Mouse (Mus musculus) lung, embryonic 15.5 days (tissue): ENCODE measurements around the gene Utf1. TPM values are rescaled to one million over a fixed set of nuclear protein-coding genes. Genes with fewer than 3 reads are reported as not detected.

ENCODE experiments used
- ATAC-seq: fragments of 200-750 bp; cut with Nextera tagmentation; 2 replicates; pipeline ENCODE4 v1.8.0; 2017; ENCODE audit warnings: moderate number of reproducible peaks, borderline replicate concordance; ENCODE audit not compliant: low FRiP score, low TSS enrichment; ENCODE audit errors: extremely low read depth
- H3K27ac ChIP-seq: fragments of 300-500 bp; sonication (generic); 2 replicates; pipeline ENCODE4 v1.5.1; 2015; ENCODE audit warnings: moderate library complexity, mild to moderate bottlenecking, inconsistent platforms
- H3K27me3 ChIP-seq: fragments of 300-500 bp; sonication (generic); 2 replicates; pipeline ENCODE4 v1.6.1; 2015; ENCODE audit warnings: inconsistent platforms
- H3K36me3 ChIP-seq: fragments of 300-500 bp; sonication (generic); 2 replicates; pipeline ENCODE4 v1.6.1; 2015; ENCODE audit warnings: inconsistent platforms
- H3K4me1 ChIP-seq: fragments of 300-500 bp; sonication (generic); 2 replicates; pipeline ENCODE4 v1.6.1; 2015; ENCODE audit warnings: inconsistent platforms
- H3K4me2 ChIP-seq: fragments of 300-500 bp; sonication (generic); 2 replicates; pipeline ENCODE4 v1.6.1; 2015; ENCODE audit warnings: inconsistent platforms, mild to moderate bottlenecking, moderate library complexity
- H3K4me3 ChIP-seq: fragments of 300-500 bp; sonication (generic); 2 replicates; pipeline ENCODE4 v1.5.1; 2015; ENCODE audit warnings: mild to moderate bottlenecking, inconsistent platforms
- H3K9ac ChIP-seq: fragments of 300-500 bp; sonication (generic); 2 replicates; pipeline ENCODE4 v1.6.1; 2015; ENCODE audit warnings: inconsistent platforms
- H3K9me3 ChIP-seq: fragments of 300-500 bp; sonication (generic); 2 replicates; pipeline ENCODE4 v1.6.1; 2016; ENCODE audit warnings: inconsistent platforms
- WGBS: fragments of 180-500 bp; shearing (Covaris S2); methylation state at CpG from one replicate; pipeline ENCODE4 v1.1.7; 2015; 5-methylcytosine and 5-hydroxymethylcytosine counted together
- polyA plus RNA-seq: library from polyadenylated mRNA; unstranded; fragments of >200 nt; fragmentation: Nextera tagmentation; extraction: Ambion mirVana; gene quantifications from 2 replicates; pipeline ENCODE4 v1.2.1, GENCODE M21; 2015

The Utf1 gene
- polyA plus RNA-seq, 1 experiment from 2014 or later = 0.31 TPM

DNA sequence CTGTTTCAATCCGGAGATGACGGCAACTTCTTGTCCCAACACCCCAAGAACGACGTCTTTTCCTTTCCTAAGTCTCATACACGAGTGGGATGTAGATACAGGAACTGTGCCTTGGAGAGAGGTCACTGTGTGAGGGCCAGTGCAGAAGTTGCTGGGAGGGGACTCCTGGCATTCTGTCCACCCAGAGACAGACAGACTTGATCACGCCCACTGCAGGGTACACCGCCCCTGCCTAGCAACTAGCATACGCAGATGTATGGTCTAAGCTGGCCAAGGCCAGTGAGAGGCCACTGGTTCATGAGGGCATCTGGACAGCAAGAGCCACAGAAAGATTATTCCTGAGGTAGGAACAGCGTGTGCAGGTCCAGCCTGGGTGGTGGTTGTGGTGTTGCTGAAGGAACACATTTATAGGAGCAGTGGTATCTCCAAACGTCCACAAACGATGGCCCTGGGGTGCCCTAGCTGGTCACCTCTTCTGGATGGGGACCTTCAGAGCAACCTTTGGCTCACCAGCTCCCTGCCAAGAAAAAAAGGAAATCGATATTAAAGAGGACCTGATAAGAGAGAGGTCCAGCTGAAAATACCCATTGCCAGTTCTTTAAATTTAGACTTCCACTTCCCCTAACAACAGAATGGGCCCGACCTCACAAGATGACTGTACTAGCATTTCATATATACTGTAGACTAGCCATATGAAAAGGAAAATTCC lies 35.6 kb downstream of the Utf1 start:
- peaks cover 12% of the 10 kb centered on the region; the same call in 1 of the 2 replicates for H3K4me1 ChIP-seq
- no peak overlapping the region for H3K9ac ChIP-seq
- H3K27ac ChIP-seq = no peak overlapping the region
- H3K4me3 ChIP-seq = peak overlapping the region; percentile 51
- WGBS = 33% methylated on average over 13 of the region's 13 CpGs
- no peaks in the 10 kb centered on the region for H3K9me3 ChIP-seq
- peak overlapping the region; percentile 81 for H3K4me2 ChIP-seq
- ATAC-seq = peak; percentile 37; the same call in 1 of the 2 replicates
- no peaks in the 10 kb centered on the region for H3K27me3 ChIP-seq
- H3K36me3 ChIP-seq = no peaks in the 10 kb centered on the region

DNA sequence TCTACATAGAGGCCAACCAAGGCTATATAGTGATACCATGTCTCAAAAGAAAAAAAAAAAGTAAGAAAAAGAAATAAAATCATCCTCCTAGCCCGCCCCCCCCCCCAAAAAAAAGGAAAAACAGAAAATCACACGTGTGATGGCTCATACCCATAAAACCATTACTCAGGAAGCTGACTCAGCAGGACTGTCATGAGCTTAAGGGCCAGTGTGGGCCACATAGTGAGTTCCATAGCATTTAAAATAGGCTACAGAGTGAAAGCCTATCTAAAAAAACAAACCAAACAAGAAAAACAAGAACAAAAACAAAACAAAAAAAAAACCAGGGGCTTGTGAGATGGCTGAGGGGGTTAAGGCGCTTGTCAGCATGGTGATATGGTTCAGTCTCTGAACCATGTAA lies 37.2 kb downstream of the Utf1 start:
- Histone ChIP-seq H3K4me3 (no peak overlapping the region), H3K27ac (no peak overlapping the region), H3K9ac (no peak overlapping the region), H3K4me2 (no peak overlapping the region), H3K27me3 (no peaks in the 10 kb centered on the region), H3K36me3 (no peaks in the 10 kb centered on the region), H3K4me1 (peaks cover 12% of the 10 kb centered on the region; the same call in 1 of the 2 replicates), H3K9me3 (no peaks in the 10 kb centered on the region)
- no peak for ATAC-seq
- 46% methylated on average over 3 of the region's 3 CpGs for WGBS

DNA sequence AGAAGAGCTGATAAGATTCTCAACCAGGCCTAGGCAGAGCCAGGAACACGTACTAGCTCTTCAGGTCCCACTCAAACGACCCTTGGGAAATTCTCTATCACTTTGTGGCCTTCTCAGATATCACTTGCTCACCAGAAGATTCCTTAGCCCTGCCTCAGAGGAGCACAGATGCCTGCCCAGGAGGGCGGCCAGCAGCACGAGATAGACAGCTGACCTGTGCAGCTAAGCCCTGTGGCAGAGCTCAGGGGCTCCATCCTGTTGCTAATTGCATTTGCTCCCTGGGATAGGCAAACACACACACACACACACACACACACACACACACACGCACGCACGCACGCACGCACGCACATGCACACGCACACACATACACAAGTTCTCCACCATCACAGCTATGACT lies 38.5 kb downstream of the Utf1 start:
- no peak overlapping the region for H3K4me2 ChIP-seq
- no peaks in the 10 kb centered on the region for H3K27me3 ChIP-seq
- H3K4me1 ChIP-seq = peaks cover 12% of the 10 kb centered on the region; the same call in 1 of the 2 replicates
- no peaks in the 10 kb centered on the region for H3K9me3 ChIP-seq
- no peak overlapping the region for H3K9ac ChIP-seq
- H3K36me3 ChIP-seq = no peaks in the 10 kb centered on the region
- no peak overlapping the region for H3K4me3 ChIP-seq
- no peak for ATAC-seq
- H3K27ac ChIP-seq = no peak overlapping the region
- WGBS = 69% methylated on average over 11 of the region's 11 CpGs

DNA sequence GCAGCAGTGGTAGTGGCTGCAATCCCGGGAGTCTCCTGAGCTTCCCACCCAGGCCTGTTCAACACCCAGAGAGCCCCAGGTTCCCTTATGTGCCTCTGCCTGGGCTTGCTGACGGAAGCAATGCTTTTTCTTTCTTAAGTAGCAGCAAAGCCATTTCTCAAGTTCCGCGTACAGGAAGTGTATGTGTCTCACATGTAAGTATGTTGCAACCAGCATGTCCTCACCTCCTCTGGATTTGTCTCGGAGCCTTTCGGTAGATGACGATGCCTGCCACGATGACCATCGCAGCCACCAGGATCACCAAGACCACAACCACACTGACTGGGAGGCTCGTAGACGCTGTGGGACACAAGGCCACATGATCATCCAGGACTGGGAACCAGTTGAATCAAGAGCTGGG lies 40.9 kb downstream of the Utf1 start:
- H3K4me3 ChIP-seq = no peak overlapping the region
- ATAC-seq = no peak
- no peaks in the 10 kb centered on the region for H3K27me3 ChIP-seq
- H3K27ac ChIP-seq = no peak overlapping the region
- no peaks in the 10 kb centered on the region for H3K36me3 ChIP-seq
- H3K9me3 ChIP-seq = no peaks in the 10 kb centered on the region
- H3K4me1 ChIP-seq = no peaks in the 10 kb centered on the region; the same call in 1 of the 2 replicates
- 84% methylated on average over 11 of the region's 11 CpGs for WGBS
- H3K9ac ChIP-seq = no peak overlapping the region
- H3K4me2 ChIP-seq = no peak overlapping the region

DNA sequence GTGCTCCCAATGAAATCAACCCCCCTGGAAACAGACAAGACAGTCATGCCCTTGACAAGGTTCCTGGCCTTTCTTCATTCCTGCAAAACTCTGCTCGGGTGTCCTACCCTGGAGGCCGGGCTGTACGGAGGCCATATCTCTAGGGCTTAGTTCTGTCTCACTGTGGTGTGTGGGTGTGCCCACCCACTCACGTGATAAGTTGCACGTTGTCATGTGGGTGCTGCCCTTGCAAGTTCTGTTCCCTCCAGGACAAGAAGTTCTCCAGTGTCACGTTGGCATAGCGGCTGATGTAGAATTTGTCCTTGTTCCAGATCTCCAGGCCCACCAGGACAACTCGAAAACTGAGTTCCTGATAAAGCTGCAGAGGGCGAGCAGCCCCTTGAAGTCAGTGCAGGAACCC lies 44.7 kb downstream of the Utf1 start:
- WGBS = 85% methylated on average over 9 of the region's 9 CpGs
- H3K9me3 ChIP-seq = no peaks in the 10 kb centered on the region
- no peaks in the 10 kb centered on the region for H3K4me1 ChIP-seq
- H3K4me3 ChIP-seq = no peak overlapping the region
- H3K27me3 ChIP-seq = no peaks in the 10 kb centered on the region
- no peaks in the 10 kb centered on the region for H3K36me3 ChIP-seq
- H3K9ac ChIP-seq = no peak overlapping the region
- no peak for ATAC-seq
- H3K4me2 ChIP-seq = no peak overlapping the region
- no peak overlapping the region for H3K27ac ChIP-seq

DNA sequence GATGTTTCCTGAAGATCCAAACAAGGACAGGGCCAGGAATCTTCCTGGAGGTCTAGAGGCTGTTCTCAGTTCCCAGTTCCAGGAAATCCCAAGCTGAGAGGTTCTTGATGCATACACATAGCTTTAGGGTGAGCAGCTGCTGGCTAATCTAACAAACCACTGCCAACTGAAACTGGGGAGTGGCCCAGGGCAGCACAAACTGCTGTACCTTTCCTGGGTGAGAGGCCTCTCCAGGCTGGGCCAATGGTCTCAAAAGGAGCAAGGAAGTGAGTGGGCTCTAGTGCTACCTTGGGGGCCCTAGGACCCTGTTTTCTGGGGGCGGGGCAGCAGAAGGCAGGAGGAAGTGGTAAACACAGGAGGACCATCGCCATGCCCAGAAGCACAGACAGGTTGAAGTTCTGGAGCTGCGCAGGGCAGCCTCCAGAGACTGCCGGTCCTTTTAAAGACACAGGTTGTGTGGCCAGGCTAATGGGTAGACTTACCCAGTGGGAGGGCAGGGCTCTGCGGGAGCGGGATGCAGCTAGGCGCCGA lies 47.3 kb downstream of the Utf1 start:
- Histone ChIP-seq H3K4me3 (no peak overlapping the region), H3K4me2 (no peak overlapping the region), H3K27me3 (no peaks in the 10 kb centered on the region), H3K36me3 (peaks cover 9% of the 10 kb centered on the region), H3K9ac (no peak overlapping the region), H3K27ac (no peak overlapping the region), H3K9me3 (no peaks in the 10 kb centered on the region), H3K4me1 (no peaks in the 10 kb centered on the region)
- ATAC-seq = no peak
- 70% methylated on average over 8 of the region's 8 CpGs for WGBS

DNA sequence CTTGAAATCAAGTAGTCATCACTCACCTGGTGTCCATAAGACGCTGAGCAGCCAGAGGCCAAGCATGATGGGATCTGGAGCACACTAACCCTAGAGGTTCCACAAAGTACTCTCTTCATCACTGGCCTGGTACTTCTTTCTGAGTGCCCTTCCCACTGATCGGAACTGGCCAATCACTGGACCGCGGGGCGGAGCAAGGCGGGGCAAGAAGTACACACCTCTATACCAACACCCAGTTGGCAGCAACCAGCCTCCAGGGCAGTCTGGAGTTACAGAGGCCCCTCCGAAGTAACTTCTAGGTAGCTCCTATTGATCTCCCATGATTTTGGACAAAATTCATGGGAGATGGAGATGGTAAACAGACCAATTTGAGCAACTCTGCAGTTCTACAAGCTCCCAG lies 48.8 kb downstream of the Utf1 start, which contains the start of gene Adam8:
Gene Adam8, minus strand, starts transcription at position 157 of the 400 bp plus-strand sequence.
- Histone ChIP-seq H3K4me1 (no peaks in the 10 kb centered on the region), H3K4me3 (no peak within 1 kb of the TSS), H3K9me3 (no peaks in the 10 kb centered on the region), H3K4me2 (no peak within 1 kb of the TSS), H3K27me3 (no peaks in the 10 kb centered on the region), H3K9ac (no peak within 1 kb of the TSS), H3K27ac (no peak within 1 kb of the TSS), H3K36me3 (peaks cover 24% of the 10 kb centered on the region)
- WGBS = 25% methylated on average over 7 of the region's 7 CpGs
- ATAC-seq = peak; percentile 48; the same call in 1 of the 2 replicates

DNA sequence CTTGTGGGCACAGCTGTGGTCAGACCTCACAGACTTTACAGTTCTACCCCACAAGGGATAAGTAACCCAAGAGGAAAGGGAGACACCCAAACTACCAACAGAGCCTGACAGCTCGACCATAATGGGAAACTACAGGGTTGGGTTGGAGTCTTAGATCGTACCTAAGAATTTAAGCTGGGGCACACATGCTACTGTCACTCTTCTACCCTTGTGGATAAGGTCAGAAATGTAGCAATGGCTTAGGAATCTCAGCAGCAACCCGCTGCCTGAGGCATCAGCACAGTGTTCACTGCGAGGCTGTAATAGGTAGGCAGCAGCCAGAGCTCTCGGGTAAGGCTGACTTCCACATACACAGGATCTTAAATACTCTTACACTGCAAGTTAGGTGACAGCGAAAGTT lies 49.9 kb downstream of the Utf1 start:
- no peaks in the 10 kb centered on the region for H3K9me3 ChIP-seq
- ATAC-seq = no peak
- H3K9ac ChIP-seq = no peak overlapping the region
- no peak overlapping the region for H3K4me2 ChIP-seq
- H3K27ac ChIP-seq = no peak overlapping the region
- no peak overlapping the region for H3K4me3 ChIP-seq
- H3K27me3 ChIP-seq = no peaks in the 10 kb centered on the region
- 84% methylated on average over 6 of the region's 6 CpGs for WGBS
- no peaks in the 10 kb centered on the region for H3K4me1 ChIP-seq
- H3K36me3 ChIP-seq = peaks cover 35% of the 10 kb centered on the region

DNA sequence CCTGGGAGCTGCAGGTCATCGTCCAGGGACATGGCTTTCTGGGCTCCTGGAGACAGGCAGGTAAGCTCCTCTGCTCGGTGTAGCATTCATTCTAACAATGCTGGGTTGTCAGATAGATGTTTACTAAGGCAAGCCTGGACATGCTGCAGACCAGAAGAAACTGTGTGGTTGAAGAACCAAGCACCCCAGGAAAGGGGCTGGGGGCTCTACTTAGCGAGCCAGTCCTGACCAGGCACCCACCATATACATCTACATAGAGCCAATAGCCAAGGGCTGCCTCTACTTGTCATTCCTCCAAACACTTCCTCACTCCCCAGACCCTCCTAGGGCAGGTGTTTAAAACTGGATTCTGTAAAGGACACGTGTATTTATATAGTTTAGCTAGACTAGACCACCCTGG lies 50.6 kb downstream of the Utf1 start:
- no peak for ATAC-seq
- WGBS = 81% methylated on average over 4 of the region's 4 CpGs

DNA sequence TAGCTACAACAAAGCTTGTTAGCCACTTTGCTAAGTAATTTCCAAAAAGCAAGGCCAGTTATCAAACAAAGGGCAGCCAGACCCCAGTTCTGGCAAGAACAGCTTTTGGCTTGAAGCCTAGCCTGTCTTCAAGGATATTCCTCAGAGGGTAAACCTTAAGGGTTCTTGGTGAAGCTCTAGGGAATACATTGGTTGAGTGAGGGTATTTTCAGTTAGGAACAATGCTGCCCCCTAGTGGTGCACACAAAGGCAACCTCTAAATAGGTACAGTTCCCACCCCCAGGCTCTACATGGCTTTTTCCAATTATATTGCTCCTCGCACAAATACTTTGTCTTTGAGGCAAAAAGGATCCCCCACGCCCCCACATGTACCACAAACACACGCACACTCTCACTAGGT lies 51.1 kb downstream of the Utf1 start:
- Histone ChIP-seq H3K9ac (no peak overlapping the region), H3K27me3 (no peaks in the 10 kb centered on the region), H3K27ac (no peak overlapping the region), H3K9me3 (no peaks in the 10 kb centered on the region), H3K36me3 (peaks cover 46% of the 10 kb centered on the region), H3K4me3 (no peak overlapping the region), H3K4me1 (no peaks in the 10 kb centered on the region), H3K4me2 (no peak overlapping the region)
- no peak for ATAC-seq
- WGBS = 36% methylated on average over 3 of the region's 3 CpGs

More for the DNA sequence above, 50.6 kb downstream of the Utf1 start:
- Histone ChIP-seq H3K27ac (no peak overlapping the region), H3K4me1 (no peaks in the 10 kb centered on the region), H3K4me2 (no peak overlapping the region), H3K4me3 (no peak overlapping the region), H3K9me3 (no peaks in the 10 kb centered on the region), H3K27me3 (no peaks in the 10 kb centered on the region), H3K36me3 (peaks cover 42% of the 10 kb centered on the region), H3K9ac (no peak overlapping the region)
